Mouse (Mus musculus): Measurements from ENCODE around the gene Mrps14. TPM values are rescaled to one million over a fixed set of nuclear protein-coding genes. Genes with fewer than 3 reads are reported as not detected.

Mrps14 gene
- polyA plus RNA-seq (2012; rRNA removed) = 32.8 and 34.9 TPM in 2 replicates

GRCm38 (mm10) chr1:160194529-160195336 is at the start of gene Mrps14:
TSS of gene Mrps14 (plus strand) at chr1:160195215.
- peak within 1 kb of the TSS; percentile 13; the same call in 1 of the 2 replicates for H3K27ac ChIP-seq (ENCODE audit: control insufficient read depth, insufficient read depth, low read length)
- WGBS = 7% methylated on average over 31 of the region's 31 CpGs
- H3K36me3 ChIP-seq (ENCODE audit: control insufficient read depth, insufficient read depth, low read length) = peaks cover 4% of the 10 kb centered on the region; the same call in 1 of the 2 replicates
- H3K4me1 ChIP-seq (replicated peaks; ENCODE audit: control insufficient read depth, insufficient read depth, low read length) = peaks cover 4% of the 10 kb centered on the region
- peak within 1 kb of the TSS; percentile 88 for H3K4me3 ChIP-seq (ENCODE audit: control insufficient read depth, insufficient read depth, low read length)
- DNase-seq = peak; percentile 98
- no peaks in the 10 kb centered on the region for H3K27me3 ChIP-seq (ENCODE audit: control insufficient read depth, insufficient read depth, low read length)
- peak; percentile 69; the same call in 1 of the 2 replicates for TF ChIP-seq POLR2A (IDR thresholded peaks at IDR 0.05; ENCODE audit: control insufficient read depth, extremely low read depth, insufficient read depth, low read length, poor library complexity)
- peak; percentile 84 for TF ChIP-seq CTCF (IDR thresholded peaks at IDR 0.05; ENCODE audit: borderline replicate concordance, control insufficient read depth, extremely low read depth, insufficient read depth, low read length, poor library complexity)

GRCm38 (mm10) chr1:160145606-160146005 is 49.4 kb upstream of the Mrps14 start:
- WGBS = 68% methylated on average over 3 of the region's 3 CpGs
- H3K27ac ChIP-seq (ENCODE audit: control insufficient read depth, insufficient read depth, low read length) = no peak overlapping the region
- no peak overlapping the region for H3K4me3 ChIP-seq (ENCODE audit: control insufficient read depth, insufficient read depth, low read length)
- no peak for TF ChIP-seq POLR2A (IDR thresholded peaks at IDR 0.05; ENCODE audit: control insufficient read depth, extremely low read depth, insufficient read depth, low read length, poor library complexity)
- TF ChIP-seq CTCF (IDR thresholded peaks at IDR 0.05; ENCODE audit: borderline replicate concordance, control insufficient read depth, extremely low read depth, insufficient read depth, low read length, poor library complexity) = no peak
- no peaks in the 10 kb centered on the region for H3K36me3 ChIP-seq (ENCODE audit: control insufficient read depth, insufficient read depth, low read length)
- no peaks in the 10 kb centered on the region for H3K27me3 ChIP-seq (ENCODE audit: control insufficient read depth, insufficient read depth, low read length)
- no peaks in the 10 kb centered on the region for H3K4me1 ChIP-seq (replicated peaks; ENCODE audit: control insufficient read depth, insufficient read depth, low read length)
- no peak for DNase-seq

DNA sequence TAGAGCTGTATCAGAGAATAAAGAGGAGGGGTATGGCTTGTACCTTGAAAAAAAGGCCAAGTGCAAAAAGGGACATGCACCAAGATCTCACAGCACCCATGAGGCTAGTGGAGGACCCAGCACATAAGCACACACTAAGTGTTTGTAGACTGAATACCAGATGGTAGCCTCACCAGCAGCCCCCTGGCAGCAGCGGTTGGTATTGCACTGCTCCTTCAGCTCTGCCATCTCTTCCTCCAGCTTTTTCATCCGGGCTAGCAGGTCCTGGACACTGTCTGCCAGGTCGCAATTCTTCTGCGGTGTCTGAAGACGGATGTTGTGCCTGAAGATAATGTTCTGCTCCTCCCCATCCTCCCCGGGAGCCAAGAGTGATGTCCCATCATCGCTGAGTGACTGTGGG is 47.7 kb upstream of the Mrps14 start:
- WGBS = 86% methylated on average over 7 of the region's 7 CpGs
- Histone ChIP-seq H3K4me1 (replicated peaks; ENCODE audit: control insufficient read depth, insufficient read depth, low read length) (no peaks in the 10 kb centered on the region), H3K36me3 (ENCODE audit: control insufficient read depth, insufficient read depth, low read length) (no peaks in the 10 kb centered on the region), H3K27me3 (ENCODE audit: control insufficient read depth, insufficient read depth, low read length) (no peaks in the 10 kb centered on the region), H3K27ac (ENCODE audit: control insufficient read depth, insufficient read depth, low read length) (no peak overlapping the region), H3K4me3 (ENCODE audit: control insufficient read depth, insufficient read depth, low read length) (no peak overlapping the region)
- no peak for TF ChIP-seq POLR2A (IDR thresholded peaks at IDR 0.05; ENCODE audit: control insufficient read depth, extremely low read depth, insufficient read depth, low read length, poor library complexity)
- no peak for TF ChIP-seq CTCF (IDR thresholded peaks at IDR 0.05; ENCODE audit: borderline replicate concordance, control insufficient read depth, extremely low read depth, insufficient read depth, low read length, poor library complexity)
- DNase-seq = no peak

DNA sequence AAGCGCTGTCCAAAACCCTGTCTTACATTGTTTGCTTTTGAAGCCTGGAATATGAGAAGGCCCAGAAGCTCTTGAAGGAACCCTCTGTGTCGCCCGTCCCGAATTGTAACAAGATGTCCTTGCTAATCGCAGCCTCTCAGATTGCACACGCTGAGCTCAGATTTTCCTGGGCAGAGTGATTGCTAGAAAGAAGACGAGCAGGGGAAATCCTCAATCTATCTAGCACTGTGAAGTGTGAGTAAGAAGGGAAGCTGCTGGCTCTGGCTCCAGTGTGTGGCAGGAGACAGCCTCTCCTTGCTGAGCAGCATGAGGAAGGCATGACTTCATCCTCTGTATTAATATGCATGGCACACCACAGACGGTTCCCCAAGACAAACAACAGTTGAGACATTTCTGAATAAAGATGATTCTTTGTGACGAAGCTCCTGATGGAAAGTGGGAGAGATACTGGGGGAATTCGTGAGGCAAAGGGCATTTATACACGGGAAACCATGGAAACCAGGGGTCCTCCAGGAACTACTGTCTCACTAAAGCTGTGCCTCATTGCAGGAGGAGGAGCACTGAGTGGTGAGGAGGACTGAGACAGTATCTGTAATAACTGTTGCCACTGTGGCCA is 45.6 kb upstream of the Mrps14 start:
- no peaks in the 10 kb centered on the region for H3K27me3 ChIP-seq (ENCODE audit: control insufficient read depth, insufficient read depth, low read length)
- 88% methylated on average over 11 of the region's 11 CpGs for WGBS
- no peak overlapping the region for H3K4me3 ChIP-seq (ENCODE audit: control insufficient read depth, insufficient read depth, low read length)
- H3K4me1 ChIP-seq (replicated peaks; ENCODE audit: control insufficient read depth, insufficient read depth, low read length) = no peaks in the 10 kb centered on the region
- TF ChIP-seq POLR2A (IDR thresholded peaks at IDR 0.05; ENCODE audit: control insufficient read depth, extremely low read depth, insufficient read depth, low read length, poor library complexity) = no peak
- no peak for TF ChIP-seq CTCF (IDR thresholded peaks at IDR 0.05; ENCODE audit: borderline replicate concordance, control insufficient read depth, extremely low read depth, insufficient read depth, low read length, poor library complexity)
- no peak for DNase-seq
- H3K36me3 ChIP-seq (ENCODE audit: control insufficient read depth, insufficient read depth, low read length) = no peaks in the 10 kb centered on the region
- H3K27ac ChIP-seq (ENCODE audit: control insufficient read depth, insufficient read depth, low read length) = no peak overlapping the region

DNA sequence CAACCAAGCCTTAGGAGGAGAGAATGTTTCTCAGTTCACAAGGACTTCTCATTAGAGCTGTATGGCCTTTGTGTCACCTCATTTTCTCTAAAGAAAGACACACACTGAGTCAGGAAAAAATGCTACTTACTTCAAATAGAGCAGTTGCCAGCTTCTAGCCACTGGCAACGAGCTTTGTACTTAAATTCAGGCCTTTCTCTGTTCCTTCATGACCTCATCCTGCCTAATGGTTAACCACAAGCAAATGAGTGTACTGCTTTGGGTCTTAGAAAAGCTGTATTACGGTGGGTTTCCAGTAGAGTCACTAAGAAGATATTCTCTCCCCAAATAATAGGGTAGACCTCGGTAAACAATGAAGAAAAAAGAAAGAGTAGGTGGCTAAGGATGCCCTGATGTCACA is 44.3 kb upstream of the Mrps14 start:
- WGBS = 13% methylated on average over 3 of the region's 3 CpGs
- no peaks in the 10 kb centered on the region for H3K36me3 ChIP-seq (ENCODE audit: control insufficient read depth, insufficient read depth, low read length)
- no peak for TF ChIP-seq CTCF (IDR thresholded peaks at IDR 0.05; ENCODE audit: borderline replicate concordance, control insufficient read depth, extremely low read depth, insufficient read depth, low read length, poor library complexity)
- no peak for TF ChIP-seq POLR2A (IDR thresholded peaks at IDR 0.05; ENCODE audit: control insufficient read depth, extremely low read depth, insufficient read depth, low read length, poor library complexity)
- H3K4me3 ChIP-seq (ENCODE audit: control insufficient read depth, insufficient read depth, low read length) = no peak overlapping the region
- DNase-seq = no peak
- H3K4me1 ChIP-seq (replicated peaks; ENCODE audit: control insufficient read depth, insufficient read depth, low read length) = no peaks in the 10 kb centered on the region
- H3K27ac ChIP-seq (ENCODE audit: control insufficient read depth, insufficient read depth, low read length) = no peak overlapping the region
- no peaks in the 10 kb centered on the region for H3K27me3 ChIP-seq (ENCODE audit: control insufficient read depth, insufficient read depth, low read length)

GRCm38 (mm10) chr1:160153480-160153879 is 41.5 kb upstream of the Mrps14 start, which contains the start of gene Tnn:
TSS of gene Tnn (minus strand) at chr1:160153580.
- no peak for DNase-seq
- Histone ChIP-seq H3K27ac (ENCODE audit: control insufficient read depth, insufficient read depth, low read length) (no peak within 1 kb of the TSS), H3K27me3 (ENCODE audit: control insufficient read depth, insufficient read depth, low read length) (no peaks in the 10 kb centered on the region), H3K36me3 (ENCODE audit: control insufficient read depth, insufficient read depth, low read length) (no peaks in the 10 kb centered on the region), H3K4me3 (ENCODE audit: control insufficient read depth, insufficient read depth, low read length) (no peak within 1 kb of the TSS), H3K4me1 (replicated peaks; ENCODE audit: control insufficient read depth, insufficient read depth, low read length) (no peaks in the 10 kb centered on the region)
- no peak for TF ChIP-seq CTCF (IDR thresholded peaks at IDR 0.05; ENCODE audit: borderline replicate concordance, control insufficient read depth, extremely low read depth, insufficient read depth, low read length, poor library complexity)
- TF ChIP-seq POLR2A (IDR thresholded peaks at IDR 0.05; ENCODE audit: control insufficient read depth, extremely low read depth, insufficient read depth, low read length, poor library complexity) = no peak
- WGBS = 75% methylated on average over 8 of the region's 8 CpGs

Measured in thymus, adult 2 months (tissue).